Mouse (Mus musculus) skeletal muscle tissue, postnatal 0 days (tissue): Measurements from ENCODE around the gene Slc38a4. TPM values are rescaled to one million over a fixed set of nuclear protein-coding genes. Genes with fewer than 3 reads are reported as not detected.

ENCODE experiments used
- polyA plus RNA-seq: library from polyadenylated mRNA; unstranded; fragments of >200 nt; fragmentation: Nextera tagmentation; extraction: Ambion mirVana; gene quantifications from 2 replicates; pipeline ENCODE4 v1.2.1, GENCODE M21; 2015

Gene Slc38a4
- polyA plus RNA-seq = 128 and 135 TPM in 2 replicates

GRCm38 (mm10) chr15:97055794-97056193, at the start of gene Slc38a4:
Slc38a4 (minus strand) TSS chr15:97055956.

Other genes with a start within 250 kb of the Slc38a4 start
- gene Pced1b, start 191.2 kb upstream of the Slc38a4 start, polyA plus RNA-seq = 1.6 and 2.0 TPM in 2 replicates
- gene Amigo2, start 191.3 kb upstream of the Slc38a4 start, polyA plus RNA-seq = 2.5 and 3.0 TPM in 2 replicates